Mouse (Mus musculus) thymus, adult 2 months (tissue): ENCODE data around the gene Rreb1. TPM values are rescaled to one million over a fixed set of nuclear protein-coding genes. Genes with fewer than 3 reads are reported as not detected.

Experiments used
- DNase-seq: peaks from one replicate; pipeline ENCODE4 v3.0.0; 2021
- H3K27ac ChIP-seq: fragments of 200-500 bp; 2 replicates; pipeline ENCODE4 v1.5.1; 2012; ENCODE audit warnings: low read length, control low read depth; ENCODE audit not compliant: control insufficient read depth, insufficient read depth
- H3K27me3 ChIP-seq: fragments of 200-500 bp; 2 replicates; pipeline ENCODE4 v1.6.1; 2012; ENCODE audit warnings: mild to moderate bottlenecking, low read length, moderate library complexity, mixed read lengths; ENCODE audit not compliant: control insufficient read depth, insufficient read depth
- H3K36me3 ChIP-seq: fragments of 200-500 bp; 2 replicates; pipeline ENCODE4 v1.6.1; 2012; ENCODE audit warnings: mild to moderate bottlenecking, low read length, moderate library complexity; ENCODE audit not compliant: control insufficient read depth, insufficient read depth
- H3K4me1 ChIP-seq: fragments of 200-500 bp; replicated peaks from 2 replicates; pipeline ENCODE4 v1.6.1; 2012; ENCODE audit warnings: low read length; ENCODE audit not compliant: control insufficient read depth, insufficient read depth
- H3K4me3 ChIP-seq: fragments of 200-500 bp; 2 replicates; pipeline ENCODE4 v1.5.1; 2012; ENCODE audit warnings: mild to moderate bottlenecking, low read length, control low read depth, moderate library complexity; ENCODE audit not compliant: control insufficient read depth, insufficient read depth
- CTCF ChIP-seq: fragments of 200-500 bp; IDR thresholded peaks from 2 replicates; pipeline ENCODE4 v1.5.1; 2012; ENCODE audit warnings: mild to moderate bottlenecking, control low read depth, low read length, moderate library complexity, borderline replicate concordance; ENCODE audit not compliant: control insufficient read depth, poor library complexity, insufficient read depth; ENCODE audit errors: extremely low read depth
- POLR2A ChIP-seq: fragments of 200-500 bp; IDR thresholded peaks from 2 replicates; pipeline ENCODE4 v1.6.1; 2012; ENCODE audit warnings: mild to moderate bottlenecking, low read length, control low read depth, moderate library complexity; ENCODE audit not compliant: control insufficient read depth, poor library complexity, insufficient read depth; ENCODE audit errors: extremely low read depth
- WGBS: fragments of 180-500 bp; shearing (Covaris S2); methylation state at CpG from one replicate; pipeline ENCODE4 v1.1.7; 2018; 5-methylcytosine and 5-hydroxymethylcytosine counted together
- polyA plus RNA-seq: library from polyadenylated mRNA; depleted of rRNA; stranded (reverse); fragments of >200 nt; gene quantifications from 2 replicates; pipeline ENCODE4 v1.2.3, GENCODE M21; 2012

Rreb1 gene
- polyA plus RNA-seq, 1 experiment = 37.5 TPM

DNA sequence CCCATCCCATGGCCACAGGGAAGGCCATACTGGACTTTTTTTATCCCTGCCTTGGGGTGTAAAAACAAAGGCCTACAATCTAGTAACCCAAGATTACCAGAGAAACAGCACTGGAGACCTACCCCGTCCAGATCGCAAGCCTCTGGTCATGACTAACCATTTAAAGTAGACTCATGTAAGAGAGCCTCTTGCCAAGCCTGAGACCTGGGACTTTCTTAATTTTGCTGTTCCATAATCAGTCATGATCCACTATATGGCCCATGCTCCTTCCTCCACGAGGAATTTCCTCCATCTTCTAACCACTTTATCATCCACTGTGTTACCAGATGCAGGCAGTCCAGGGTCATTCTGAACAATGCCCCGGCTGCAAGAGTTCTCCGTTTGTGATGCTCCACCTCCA lies 98.2 kb downstream of the Rreb1 start:
- H3K27ac ChIP-seq = no peak overlapping the region
- H3K4me1 ChIP-seq = peaks cover 33% of the 10 kb centered on the region
- no peak for TF ChIP-seq POLR2A
- WGBS = 95% methylated on average over 5 of the region's 5 CpGs
- H3K36me3 ChIP-seq = no peaks in the 10 kb centered on the region
- H3K4me3 ChIP-seq = no peak overlapping the region
- H3K27me3 ChIP-seq = no peaks in the 10 kb centered on the region
- DNase-seq = no peak

GRCm38 (mm10) chr13:37876836-37877235 lies 98.6 kb downstream of the Rreb1 start:
- no peak overlapping the region for H3K4me3 ChIP-seq
- no peak for TF ChIP-seq CTCF
- no peak for TF ChIP-seq POLR2A
- 86% methylated on average over 4 of the region's 4 CpGs for WGBS
- DNase-seq = no peak
- H3K4me1 ChIP-seq = peaks cover 37% of the 10 kb centered on the region
- no peaks in the 10 kb centered on the region for H3K27me3 ChIP-seq
- H3K27ac ChIP-seq = no peak overlapping the region
- H3K36me3 ChIP-seq = no peaks in the 10 kb centered on the region

GRCm38 (mm10) chr13:37877241-37877640 lies 99.0 kb downstream of the Rreb1 start:
- H3K4me3 ChIP-seq = no peak overlapping the region
- no peaks in the 10 kb centered on the region for H3K36me3 ChIP-seq
- no peak for DNase-seq
- H3K27me3 ChIP-seq = no peaks in the 10 kb centered on the region
- H3K4me1 ChIP-seq = peaks cover 39% of the 10 kb centered on the region
- WGBS = 96% methylated on average over 3 of the region's 3 CpGs
- TF ChIP-seq POLR2A (no peak), CTCF (no peak)
- no peak overlapping the region for H3K27ac ChIP-seq

GRCm38 (mm10) chr13:37878918-37879331 lies 100.7 kb downstream of the Rreb1 start:
- no peak for DNase-seq
- 86% methylated on average over 2 of the region's 2 CpGs for WGBS
- Histone ChIP-seq H3K27me3 (no peaks in the 10 kb centered on the region), H3K36me3 (no peaks in the 10 kb centered on the region), H3K4me1 (peaks cover 42% of the 10 kb centered on the region), H3K27ac (peak overlapping the region; percentile 95), H3K4me3 (no peak overlapping the region)
- TF ChIP-seq POLR2A (no peak), CTCF (no peak)

- no peak for DNase-seq
- no peak overlapping the region for H3K4me3 ChIP-seq
- WGBS = 23% methylated on average over 5 of the region's 5 CpGs
Measured at GRCm38 (mm10) chr13:37879556-37879955, 101.4 kb downstream of the Rreb1 start.

GRCm38 (mm10) chr13:37880035-37880434 lies 101.8 kb downstream of the Rreb1 start:
- Histone ChIP-seq H3K27me3 (no peaks in the 10 kb centered on the region), H3K4me3 (no peak overlapping the region), H3K4me1 (peaks cover 45% of the 10 kb centered on the region), H3K27ac (peak overlapping the region; percentile 95), H3K36me3 (no peaks in the 10 kb centered on the region)
- TF ChIP-seq POLR2A = no peak
- no peak for TF ChIP-seq CTCF
- 20% methylated on average over 1 of the region's 1 CpGs for WGBS
- no peak for DNase-seq

More at GRCm38 (mm10) chr13:37879556-37879955, 101.4 kb downstream of the Rreb1 start:
- peaks cover 44% of the 10 kb centered on the region for H3K4me1 ChIP-seq
- TF ChIP-seq CTCF = no peak
- no peak for TF ChIP-seq POLR2A
- no peaks in the 10 kb centered on the region for H3K27me3 ChIP-seq
- H3K27ac ChIP-seq = peak overlapping the region; percentile 95
- H3K36me3 ChIP-seq = no peaks in the 10 kb centered on the region

DNA sequence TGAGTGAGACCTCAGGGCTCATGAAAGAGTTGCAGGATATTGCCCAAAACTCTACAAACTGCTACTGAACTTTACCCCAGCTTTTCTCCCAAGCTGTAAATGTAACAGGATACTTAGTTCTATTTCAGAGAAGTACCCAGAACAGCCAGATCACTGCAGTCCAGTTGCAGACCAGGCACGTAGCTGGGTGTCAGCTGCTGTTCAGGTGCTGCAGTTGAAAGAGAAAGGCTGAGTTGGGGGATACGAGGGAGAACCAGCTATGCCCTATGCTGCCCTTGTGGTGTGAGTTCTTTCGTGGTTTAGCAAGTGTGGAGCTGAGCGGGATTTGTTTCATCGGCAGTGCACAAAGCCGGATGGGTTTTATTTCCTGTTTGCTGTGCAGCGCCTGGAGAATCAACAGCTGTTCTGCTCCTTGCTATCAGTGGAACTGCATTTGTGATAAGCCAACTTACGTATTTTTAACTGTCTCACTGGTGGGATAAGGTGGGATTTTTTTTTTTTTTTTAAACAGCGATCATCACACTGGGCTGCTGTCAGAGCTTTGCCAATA lies 102.5 kb downstream of the Rreb1 start:
- peak overlapping the region; percentile 95 for H3K27ac ChIP-seq
- peak overlapping the region; percentile 6; the same call in 1 of the 2 replicates for H3K4me3 ChIP-seq
- 3% methylated on average over 9 of the region's 9 CpGs for WGBS
- DNase-seq = peak; percentile 71
- TF ChIP-seq POLR2A (peak; percentile 24; the same call in 1 of the 2 replicates), CTCF (no peak; the same call in 1 of the 2 replicates)
- H3K36me3 ChIP-seq = no peaks in the 10 kb centered on the region
- H3K27me3 ChIP-seq = no peaks in the 10 kb centered on the region
- peaks cover 49% of the 10 kb centered on the region for H3K4me1 ChIP-seq
